Mouse (Mus musculus) liver, embryonic 16.5 days (tissue): ENCODE measurements at regions not wholly inside any gene's neighbourhood (a gene's known extent, or its start where the extent isn't known, plus 50 kb on each side); places are given as distances from the start of the nearest gene placed in this dataset.
A peak's percentile ranks its signal among the peaks of the same experiment; 100 is the strongest.

ENCODE experiments used
- ATAC-seq: fragments of 200-750 bp; cut with Nextera tagmentation; 2 replicates; pipeline ENCODE4 v1.8.0; 2017; ENCODE audit warnings: low read depth, mild to moderate bottlenecking, moderate number of reproducible peaks, moderate library complexity
- H3K27ac ChIP-seq: fragments of 300-500 bp; sonication (generic); 2 replicates; pipeline ENCODE4 v1.5.1; 2014; ENCODE audit warnings: mild to moderate bottlenecking, low read length
- H3K27me3 ChIP-seq: fragments of 300-500 bp; sonication (generic); 2 replicates; pipeline ENCODE4 v1.6.1; 2014; ENCODE audit warnings: low read depth, low read length, mixed read lengths; ENCODE audit not compliant: control insufficient read depth, insufficient read depth
- H3K36me3 ChIP-seq: fragments of 300-500 bp; sonication (generic); 2 replicates; pipeline ENCODE4 v1.6.1; 2014; ENCODE audit warnings: mild to moderate bottlenecking; ENCODE audit not compliant: control insufficient read depth, insufficient read depth
- H3K4me1 ChIP-seq: fragments of 300-500 bp; sonication (generic); 2 replicates; pipeline ENCODE4 v1.6.1; 2014; ENCODE audit warnings: low read depth, low read length, mixed read lengths; ENCODE audit not compliant: control insufficient read depth
- H3K4me2 ChIP-seq: fragments of 300-500 bp; sonication (generic); 2 replicates; pipeline ENCODE4 v1.6.1; 2014; ENCODE audit warnings: low read depth, low read length, mixed read lengths
- H3K4me3 ChIP-seq: fragments of 300-500 bp; sonication (generic); 2 replicates; pipeline ENCODE4 v1.5.1; 2014; ENCODE audit warnings: low read depth, mild to moderate bottlenecking, low read length
- H3K9ac ChIP-seq: fragments of 300-500 bp; sonication (generic); 2 replicates; pipeline ENCODE4 v1.6.1; 2014; ENCODE audit warnings: low read depth, low read length
- H3K9me3 ChIP-seq: fragments of 300-500 bp; sonication (generic); replicated peaks from 2 replicates; pipeline ENCODE4 v1.6.1; 2016; ENCODE audit warnings: low read length; ENCODE audit not compliant: control insufficient read depth
- WGBS: fragments of 180-500 bp; shearing (Covaris S2); extraction: QIAGEN DNeasy Blood & Tissue Kit; methylation state at CpG from one replicate; pipeline ENCODE4 v1.1.7; 2014; ENCODE audit not compliant: insufficient replicate concordance; 5-methylcytosine and 5-hydroxymethylcytosine counted together

DNA sequence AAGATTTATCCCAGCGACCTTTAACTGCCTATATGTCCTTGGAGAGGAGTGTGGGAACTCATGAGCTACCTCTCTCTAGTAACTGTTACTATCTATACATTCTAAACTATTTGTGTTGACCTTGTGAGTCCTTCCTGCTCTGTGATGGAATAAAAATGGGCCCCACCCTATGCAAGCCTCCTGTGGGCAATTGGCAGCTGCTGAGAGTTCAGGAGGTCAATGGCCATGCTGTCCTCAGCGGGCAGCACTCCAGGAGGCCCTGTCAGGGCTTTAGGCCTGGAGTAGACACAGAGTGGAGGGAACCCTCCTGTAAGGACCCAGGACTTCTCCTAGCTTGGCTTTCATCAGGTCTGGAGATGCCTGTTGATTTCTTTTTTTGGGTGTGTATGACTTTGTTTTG is 373.1 kb downstream of the Slc4a3 start:
- Histone ChIP-seq H3K36me3 (no peaks in the 10 kb centered on the region), H3K4me3 (no peak overlapping the region), H3K9me3 (no peaks in the 10 kb centered on the region), H3K27me3 (no peaks in the 10 kb centered on the region), H3K4me2 (no peak overlapping the region), H3K4me1 (no peaks in the 10 kb centered on the region), H3K27ac (no peak overlapping the region), H3K9ac (no peak overlapping the region)
- WGBS, result 43% methylated on average over 2 of the region's 2 CpGs
- no peak for ATAC-seq

GRCm38 (mm10) chr1:75925046-75925445 is 379.0 kb downstream of the Slc4a3 start:
- Histone ChIP-seq H3K27me3 (no peaks in the 10 kb centered on the region), H3K4me3 (no peak overlapping the region), H3K4me2 (no peak overlapping the region), H3K36me3 (no peaks in the 10 kb centered on the region), H3K9me3 (no peaks in the 10 kb centered on the region), H3K27ac (no peak overlapping the region), H3K4me1 (no peaks in the 10 kb centered on the region), H3K9ac (no peak overlapping the region)
- 65% methylated on average over 8 of the region's 8 CpGs for WGBS
- ATAC-seq, result no peak

- H3K27ac ChIP-seq, result no peak overlapping the region
- H3K27me3 ChIP-seq, result no peaks in the 10 kb centered on the region
- H3K4me2 ChIP-seq, result no peak overlapping the region
- H3K4me1 ChIP-seq, result no peaks in the 10 kb centered on the region
- H3K4me3 ChIP-seq, result no peak overlapping the region
- no peak overlapping the region for H3K9ac ChIP-seq
- H3K36me3 ChIP-seq, result no peaks in the 10 kb centered on the region
- no peak for ATAC-seq
- 36% methylated on average over 9 of the region's 9 CpGs for WGBS
- H3K9me3 ChIP-seq, result no peaks in the 10 kb centered on the region
Measured at GRCm38 (mm10) chr1:75925802-75926201, 379.7 kb downstream of the Slc4a3 start.

DNA sequence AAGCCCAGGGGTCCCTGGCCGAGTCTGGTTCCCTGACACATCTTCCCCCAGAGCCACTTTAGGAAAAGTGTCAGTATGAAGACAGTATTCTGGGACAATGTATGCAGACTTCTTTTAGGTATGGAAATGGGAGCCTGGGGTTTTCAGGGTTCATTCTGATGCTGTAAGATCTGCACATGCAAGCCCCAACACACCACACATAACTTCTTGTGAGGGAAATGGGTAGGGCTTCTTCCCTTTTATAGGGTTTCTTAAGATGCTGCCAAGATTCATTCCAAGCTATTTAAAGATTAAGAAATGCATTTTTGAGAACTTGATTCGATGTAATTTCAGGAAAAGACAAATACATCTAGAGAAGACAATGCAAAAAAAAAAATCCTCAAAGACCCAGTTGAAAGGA is 385.8 kb downstream of the Slc4a3 start:
- no peaks in the 10 kb centered on the region for H3K9me3 ChIP-seq
- H3K27ac ChIP-seq, result no peak overlapping the region
- no peaks in the 10 kb centered on the region; the same call in 1 of the 2 replicates for H3K4me1 ChIP-seq
- no peak overlapping the region for H3K4me3 ChIP-seq
- 29% methylated on average over 2 of the region's 2 CpGs for WGBS
- no peak for ATAC-seq
- H3K9ac ChIP-seq, result no peak overlapping the region
- no peak overlapping the region for H3K4me2 ChIP-seq
- no peaks in the 10 kb centered on the region for H3K36me3 ChIP-seq
- no peaks in the 10 kb centered on the region for H3K27me3 ChIP-seq

- Histone ChIP-seq H3K27me3 (no peaks in the 10 kb centered on the region), H3K9ac (no peak overlapping the region), H3K4me2 (no peak overlapping the region), H3K4me3 (no peak overlapping the region), H3K27ac (no peak overlapping the region), H3K9me3 (no peaks in the 10 kb centered on the region), H3K4me1 (no peaks in the 10 kb centered on the region; the same call in 1 of the 2 replicates), H3K36me3 (no peaks in the 10 kb centered on the region)
- ATAC-seq, result no peak
- WGBS, result 42% methylated on average over 4 of the region's 4 CpGs
Measured at GRCm38 (mm10) chr1:75933831-75934230, 387.8 kb downstream of the Slc4a3 start.

DNA sequence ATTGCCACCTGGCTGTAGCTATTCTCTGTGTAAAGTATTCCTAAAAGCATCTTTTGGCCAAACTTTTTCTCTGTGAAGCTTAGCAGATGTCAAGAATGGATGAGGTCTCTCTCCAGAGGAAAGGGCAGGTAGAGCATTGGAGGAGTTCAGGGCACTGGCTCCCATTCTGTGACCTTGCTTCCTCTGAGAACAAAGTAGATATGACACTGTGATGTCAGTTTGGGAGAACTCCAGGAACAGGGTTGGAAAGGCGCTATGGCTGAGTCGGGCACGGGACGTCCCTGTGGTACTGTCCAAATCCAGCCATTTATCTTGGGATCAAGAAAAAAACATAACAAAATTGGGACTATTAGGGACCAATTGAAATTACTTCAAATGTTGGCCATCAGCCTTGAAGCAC is 388.7 kb downstream of the Slc4a3 start:
- Histone ChIP-seq H3K9me3 (no peaks in the 10 kb centered on the region), H3K4me3 (no peak overlapping the region), H3K27ac (no peak overlapping the region), H3K36me3 (no peaks in the 10 kb centered on the region), H3K9ac (no peak overlapping the region), H3K4me2 (no peak overlapping the region), H3K27me3 (no peaks in the 10 kb centered on the region), H3K4me1 (no peaks in the 10 kb centered on the region; the same call in 1 of the 2 replicates)
- ATAC-seq, result no peak
- WGBS, result 82% methylated on average over 4 of the region's 4 CpGs

DNA sequence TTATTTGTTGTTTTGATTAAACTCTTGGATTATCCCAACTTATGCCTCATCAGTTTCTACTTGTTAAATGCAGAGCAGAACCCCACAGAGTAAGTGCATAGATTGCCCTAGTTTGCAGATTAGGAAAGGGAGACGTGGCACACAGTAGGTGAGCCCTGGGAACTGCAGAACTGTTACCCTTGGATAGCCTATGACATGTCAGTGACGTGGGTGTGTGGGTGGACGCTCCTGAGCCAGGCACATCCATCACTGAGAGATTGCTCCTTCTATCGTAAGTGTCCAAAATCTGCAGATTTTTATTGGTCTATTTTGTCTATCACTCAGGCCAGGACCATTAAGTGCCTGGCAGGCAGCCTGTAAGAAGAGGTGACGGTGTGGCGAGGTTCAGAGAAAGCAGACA is 389.8 kb downstream of the Slc4a3 start:
- 52% methylated on average over 6 of the region's 6 CpGs for WGBS
- H3K36me3 ChIP-seq, result no peaks in the 10 kb centered on the region

DNA sequence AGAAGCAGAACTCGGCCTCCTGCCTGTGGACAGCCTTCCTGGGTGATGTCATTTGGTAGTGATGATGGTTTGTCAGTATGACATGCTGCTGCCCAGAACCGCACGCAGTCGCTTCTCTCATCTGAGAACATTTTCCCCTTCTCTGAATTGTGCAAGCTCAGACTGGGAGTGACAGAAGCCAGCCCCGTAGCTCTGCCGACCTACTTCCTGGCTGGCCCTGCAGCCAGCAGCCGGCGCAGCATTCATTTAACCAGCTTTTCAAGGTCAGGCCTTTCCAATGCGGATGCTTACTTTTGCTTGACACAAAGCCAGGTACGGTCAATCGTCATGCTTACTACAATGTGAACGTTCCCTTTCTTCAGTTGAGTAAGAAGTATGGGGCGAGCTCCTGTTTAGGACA is 390.5 kb downstream of the Slc4a3 start:
- H3K27ac ChIP-seq, result no peak overlapping the region
- ATAC-seq, result peak; percentile 76
- H3K4me3 ChIP-seq, result no peak overlapping the region
- no peak overlapping the region for H3K9ac ChIP-seq
- no peaks in the 10 kb centered on the region for H3K9me3 ChIP-seq
- no peaks in the 10 kb centered on the region for H3K36me3 ChIP-seq
- 51% methylated on average over 13 of the region's 13 CpGs for WGBS
- no peaks in the 10 kb centered on the region for H3K27me3 ChIP-seq
- no peak overlapping the region for H3K4me2 ChIP-seq
- no peaks in the 10 kb centered on the region; the same call in 1 of the 2 replicates for H3K4me1 ChIP-seq

More for the DNA sequence above, 389.8 kb downstream of the Slc4a3 start:
- no peak for ATAC-seq
- Histone ChIP-seq H3K4me3 (no peak overlapping the region), H3K4me2 (no peak overlapping the region), H3K27me3 (no peaks in the 10 kb centered on the region), H3K9ac (no peak overlapping the region), H3K9me3 (no peaks in the 10 kb centered on the region), H3K27ac (no peak overlapping the region), H3K4me1 (no peaks in the 10 kb centered on the region; the same call in 1 of the 2 replicates)

DNA sequence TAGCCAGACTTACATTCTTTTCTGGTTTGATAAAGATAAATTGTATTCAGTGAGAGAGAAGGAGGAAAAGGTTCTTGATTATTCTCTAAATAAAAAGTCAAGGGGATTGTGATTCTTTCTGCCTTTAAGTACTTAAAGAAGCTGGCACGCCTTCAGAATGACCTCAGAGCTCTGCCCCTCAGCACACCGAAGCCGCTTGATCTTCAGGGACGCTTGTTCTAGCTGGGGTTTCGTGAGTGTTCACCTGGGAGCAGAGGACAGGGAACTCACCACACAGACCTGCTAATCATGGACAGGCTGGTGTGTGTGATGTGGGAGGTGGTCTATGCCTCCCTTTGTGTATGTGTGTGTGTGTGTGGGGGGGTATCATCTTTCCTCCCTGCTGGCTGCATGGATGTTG is 391.3 kb downstream of the Slc4a3 start:
- no peaks in the 10 kb centered on the region for H3K27me3 ChIP-seq
- no peak overlapping the region for H3K4me2 ChIP-seq
- H3K4me1 ChIP-seq, result no peaks in the 10 kb centered on the region; the same call in 1 of the 2 replicates
- H3K9me3 ChIP-seq, result no peaks in the 10 kb centered on the region
- H3K9ac ChIP-seq, result no peak overlapping the region
- H3K4me3 ChIP-seq, result no peak overlapping the region
- WGBS, result 74% methylated on average over 5 of the region's 5 CpGs
- H3K36me3 ChIP-seq, result no peaks in the 10 kb centered on the region
- ATAC-seq, result no peak
- no peak overlapping the region for H3K27ac ChIP-seq
